Mouse (Mus musculus): ENCODE measurements around the gene Gpatch3. TPM values are rescaled to one million over a fixed set of nuclear protein-coding genes. Genes with fewer than 3 reads are reported as not detected.

The Gpatch3 gene
- polyA plus RNA-seq, 1 experiment from 2014 or later = 4.2 TPM

DNA sequence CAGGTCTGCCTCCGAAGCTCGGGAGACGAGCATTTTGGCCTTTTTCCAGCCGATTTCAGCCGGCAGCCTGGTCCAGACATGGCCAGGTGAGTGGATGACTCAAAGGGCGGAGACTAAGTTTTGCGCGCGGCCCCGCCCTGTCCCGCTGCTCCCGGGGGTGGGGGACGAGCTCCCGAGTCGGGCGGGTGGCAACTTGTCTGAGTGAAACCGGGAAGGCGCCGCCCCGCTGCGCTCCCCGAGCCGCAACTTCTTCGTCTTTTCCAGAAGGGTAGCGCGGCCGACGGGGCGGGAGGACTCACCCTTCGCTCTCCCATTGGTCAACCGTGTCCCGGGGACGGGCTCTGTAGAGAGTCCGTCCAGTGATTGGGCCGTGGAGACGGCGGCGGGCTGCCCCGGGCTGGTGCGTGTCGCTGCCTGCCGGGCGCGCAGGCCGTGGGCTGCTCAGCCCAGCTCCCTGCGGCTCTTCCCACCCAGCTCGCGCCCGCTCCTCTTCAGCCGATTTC, 25.1 kb downstream of the Gpatch3 start:
- H3K27me3 ChIP-seq (ENCODE audit: control insufficient read depth, insufficient read depth, low read length) = peaks cover 12% of the 10 kb centered on the region
- H3K4me1 ChIP-seq (ENCODE audit: control insufficient read depth, insufficient read depth, low read length) = peaks cover 15% of the 10 kb centered on the region
- H3K27ac ChIP-seq (ENCODE audit: low read length) = peak overlapping the region; percentile 97
- WGBS = under 1% methylated on average over 49 of the region's 50 CpGs
- no peaks in the 10 kb centered on the region for H3K9me3 ChIP-seq (replicated peaks; ENCODE audit: control insufficient read depth, low read length)
- peak overlapping the region; percentile 79 for H3K4me2 ChIP-seq (ENCODE audit: low read depth, low read length)
- peak overlapping the region; percentile 65 for H3K9ac ChIP-seq (ENCODE audit: low read length)
- peak overlapping the region; percentile 58 for H3K4me3 ChIP-seq (replicated peaks; ENCODE audit: low read length)
- 0 out of 2 replicates have a peak, but pooled peaks cover 4% of the 10 kb centered on the region for H3K36me3 ChIP-seq (ENCODE audit: control insufficient read depth, insufficient read depth, low read length)
- peak; percentile 93 for ATAC-seq (ENCODE audit: insufficient read depth, low FRiP score)

DNA sequence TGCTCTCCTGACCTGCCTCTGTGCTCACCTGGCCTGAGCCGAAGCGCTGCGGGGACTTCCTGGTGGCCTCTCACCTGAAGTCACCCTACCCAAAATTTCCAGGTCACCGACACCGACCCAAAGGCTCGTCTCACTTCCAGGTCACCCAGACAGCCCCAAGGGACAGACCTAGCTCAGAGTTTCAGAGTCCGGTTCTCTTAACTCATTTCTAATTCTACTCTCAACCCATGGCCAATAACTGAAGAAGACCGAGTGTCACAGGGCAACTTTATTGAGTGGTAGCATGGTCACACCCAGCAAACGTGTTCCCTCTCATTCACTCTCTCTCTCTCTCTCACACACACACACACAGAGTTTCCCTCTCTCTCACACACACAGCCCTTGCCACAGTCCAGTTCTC, 25.8 kb downstream of the Gpatch3 start:
- Histone ChIP-seq H3K36me3 (ENCODE audit: control insufficient read depth, insufficient read depth, low read length) (0 out of 2 replicates have a peak, but pooled peaks cover 4% of the 10 kb centered on the region), H3K4me3 (replicated peaks; ENCODE audit: low read length) (peak overlapping the region; percentile 58), H3K9me3 (replicated peaks; ENCODE audit: control insufficient read depth, low read length) (no peaks in the 10 kb centered on the region), H3K27ac (ENCODE audit: low read length) (peak overlapping the region; percentile 97), H3K27me3 (ENCODE audit: control insufficient read depth, insufficient read depth, low read length) (peaks cover 12% of the 10 kb centered on the region), H3K4me2 (ENCODE audit: low read depth, low read length) (peak overlapping the region; percentile 79), H3K4me1 (ENCODE audit: control insufficient read depth, insufficient read depth, low read length) (peaks cover 17% of the 10 kb centered on the region), H3K9ac (ENCODE audit: low read length) (peak overlapping the region; percentile 65)
- no peak for ATAC-seq (ENCODE audit: insufficient read depth, low FRiP score)
- WGBS = 16% methylated on average over 9 of the region's 9 CpGs

DNA sequence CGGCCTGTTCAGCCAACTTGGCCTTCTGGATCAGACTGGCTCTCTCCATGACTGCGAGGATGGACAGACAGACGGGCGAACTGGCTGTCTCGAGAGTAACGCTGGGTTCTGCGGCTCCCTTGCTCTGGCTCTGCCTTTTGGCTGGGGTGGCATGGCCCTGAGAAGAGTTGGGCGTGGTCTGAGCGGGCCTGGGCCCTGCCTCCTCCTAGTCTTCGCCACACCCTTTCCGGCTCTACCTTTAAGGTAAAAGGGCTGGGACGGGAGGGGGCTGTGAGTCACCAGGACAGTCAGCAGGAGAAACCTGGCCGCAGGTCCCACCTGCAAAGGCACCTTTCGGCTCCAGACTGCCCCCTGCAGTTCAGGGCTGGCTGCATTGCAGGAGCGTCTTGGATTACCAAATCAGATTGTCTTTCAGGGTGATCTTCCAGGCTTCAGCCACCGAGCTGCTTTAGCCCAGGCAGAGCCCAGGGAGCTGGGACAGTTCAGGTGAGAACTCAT, 27.2 kb downstream of the Gpatch3 start, which contains the start of gene Sfn:
Gene Sfn (minus strand): TSS at position 448 of the 498 bp plus-strand sequence.
- H3K27me3 ChIP-seq (ENCODE audit: control insufficient read depth, insufficient read depth, low read length) = peaks cover 12% of the 10 kb centered on the region
- H3K27ac ChIP-seq (ENCODE audit: low read length) = peak within 1 kb of the TSS; percentile 87
- H3K36me3 ChIP-seq (ENCODE audit: control insufficient read depth, insufficient read depth, low read length) = 0 out of 2 replicates have a peak, but pooled peaks cover 4% of the 10 kb centered on the region
- H3K4me2 ChIP-seq (ENCODE audit: low read depth, low read length) = peak within 1 kb of the TSS; percentile 41
- H3K4me3 ChIP-seq (replicated peaks; ENCODE audit: low read length) = peak within 1 kb of the TSS; percentile 58
- peak; percentile 75 for ATAC-seq (ENCODE audit: insufficient read depth, low FRiP score)
- H3K9me3 ChIP-seq (replicated peaks; ENCODE audit: control insufficient read depth, low read length) = no peaks in the 10 kb centered on the region
- 3% methylated on average over 16 of the region's 16 CpGs for WGBS
- peaks cover 22% of the 10 kb centered on the region for H3K4me1 ChIP-seq (ENCODE audit: control insufficient read depth, insufficient read depth, low read length)
- H3K9ac ChIP-seq (ENCODE audit: low read length) = peak within 1 kb of the TSS; percentile 66

DNA sequence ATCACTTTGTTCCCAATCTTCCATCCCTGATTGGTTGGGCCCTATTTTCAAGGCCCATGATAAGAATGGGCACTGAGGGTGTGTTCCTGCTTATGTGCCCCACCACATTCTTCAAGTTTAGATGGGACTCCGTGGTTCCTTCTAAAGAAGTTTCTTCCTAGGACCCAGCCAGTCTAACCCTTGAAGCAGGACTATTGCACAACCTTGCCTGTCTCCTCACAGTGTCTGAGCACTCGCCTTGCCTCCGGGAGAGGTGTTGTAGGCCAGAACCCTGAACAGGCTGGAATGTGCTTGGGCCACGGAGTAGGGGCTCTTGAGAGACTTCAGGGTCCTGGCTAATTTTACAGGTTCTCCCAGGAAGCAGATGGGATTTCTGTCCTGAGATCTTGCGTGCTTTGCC, 28.5 kb downstream of the Gpatch3 start:
- 78% methylated on average over 5 of the region's 5 CpGs for WGBS
- peak overlapping the region; percentile 87 for H3K27ac ChIP-seq (ENCODE audit: low read length)

DNA sequence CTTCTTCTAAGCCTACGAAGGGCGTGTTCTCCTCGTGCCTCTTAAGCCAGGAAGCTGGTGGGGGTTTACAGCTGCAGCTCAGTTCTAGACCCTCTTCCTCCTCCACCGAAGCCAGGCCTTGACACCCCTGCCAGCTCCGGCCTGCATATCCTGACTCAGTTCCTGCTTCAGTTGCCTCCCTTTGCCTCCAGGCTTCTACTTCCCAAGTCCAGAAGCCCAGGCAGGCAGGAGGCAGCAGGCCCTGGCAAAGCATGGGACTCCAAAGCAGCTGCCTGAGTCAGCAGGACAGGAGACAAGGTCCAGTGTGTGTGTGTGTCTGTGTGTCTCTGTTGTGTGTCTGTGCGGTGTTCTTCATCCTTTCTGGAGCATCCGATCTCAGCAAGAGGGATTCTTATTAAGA, 29.6 kb downstream of the Gpatch3 start:
- H3K9ac ChIP-seq (ENCODE audit: low read length) = no peak overlapping the region
- peaks cover 12% of the 10 kb centered on the region for H3K27me3 ChIP-seq (ENCODE audit: control insufficient read depth, insufficient read depth, low read length)
- peaks cover 27% of the 10 kb centered on the region for H3K4me1 ChIP-seq (ENCODE audit: control insufficient read depth, insufficient read depth, low read length)
- WGBS = 82% methylated on average over 7 of the region's 7 CpGs
- no peak overlapping the region for H3K4me2 ChIP-seq (ENCODE audit: low read depth, low read length)
- 0 out of 2 replicates have a peak, but pooled peaks cover 9% of the 10 kb centered on the region for H3K36me3 ChIP-seq (ENCODE audit: control insufficient read depth, insufficient read depth, low read length)
- no peaks in the 10 kb centered on the region for H3K9me3 ChIP-seq (replicated peaks; ENCODE audit: control insufficient read depth, low read length)
- no peak overlapping the region for H3K4me3 ChIP-seq (replicated peaks; ENCODE audit: low read length)
- peak overlapping the region; percentile 87 for H3K27ac ChIP-seq (ENCODE audit: low read length)
- ATAC-seq (ENCODE audit: insufficient read depth, low FRiP score) = no peak

More for the DNA sequence above, 28.5 kb downstream of the Gpatch3 start:
- Histone ChIP-seq H3K9ac (ENCODE audit: low read length) (no peak overlapping the region), H3K27me3 (ENCODE audit: control insufficient read depth, insufficient read depth, low read length) (peaks cover 12% of the 10 kb centered on the region), H3K4me3 (replicated peaks; ENCODE audit: low read length) (no peak overlapping the region), H3K36me3 (ENCODE audit: control insufficient read depth, insufficient read depth, low read length) (0 out of 2 replicates have a peak, but pooled peaks cover 4% of the 10 kb centered on the region), H3K4me1 (ENCODE audit: control insufficient read depth, insufficient read depth, low read length) (peaks cover 27% of the 10 kb centered on the region), H3K9me3 (replicated peaks; ENCODE audit: control insufficient read depth, low read length) (no peaks in the 10 kb centered on the region), H3K4me2 (ENCODE audit: low read depth, low read length) (no peak overlapping the region)
- ATAC-seq (ENCODE audit: insufficient read depth, low FRiP score) = no peak

DNA sequence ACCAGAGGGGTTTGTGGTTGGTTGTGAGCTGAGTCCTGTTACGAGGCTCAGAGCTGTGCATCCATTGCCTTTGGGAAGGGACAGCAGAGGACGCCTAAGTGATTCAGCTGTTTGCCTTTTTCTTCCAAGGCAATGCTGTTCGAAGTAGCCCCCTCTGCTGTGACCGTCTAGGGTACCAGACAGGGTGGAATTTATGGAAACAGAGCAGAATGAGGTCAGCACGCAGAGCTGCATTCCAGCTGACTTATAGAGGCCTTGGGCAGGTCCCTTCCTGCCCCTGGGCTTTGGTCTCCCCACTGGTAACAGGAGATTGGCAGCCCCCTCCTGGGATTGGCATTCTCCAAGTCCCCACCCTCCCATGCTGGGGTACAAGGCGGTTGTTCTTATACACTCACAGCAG, 30.3 kb downstream of the Gpatch3 start:
- no peak for ATAC-seq (ENCODE audit: insufficient read depth, low FRiP score)
- Histone ChIP-seq H3K9ac (ENCODE audit: low read length) (no peak overlapping the region), H3K4me3 (replicated peaks; ENCODE audit: low read length) (no peak overlapping the region), H3K27ac (ENCODE audit: low read length) (peak overlapping the region; percentile 87), H3K36me3 (ENCODE audit: control insufficient read depth, insufficient read depth, low read length) (0 out of 2 replicates have a peak, but pooled peaks cover 9% of the 10 kb centered on the region), H3K9me3 (replicated peaks; ENCODE audit: control insufficient read depth, low read length) (no peaks in the 10 kb centered on the region), H3K27me3 (ENCODE audit: control insufficient read depth, insufficient read depth, low read length) (peaks cover 12% of the 10 kb centered on the region), H3K4me1 (ENCODE audit: control insufficient read depth, insufficient read depth, low read length) (peaks cover 27% of the 10 kb centered on the region), H3K4me2 (ENCODE audit: low read depth, low read length) (no peak overlapping the region)
- WGBS = 63% methylated on average over 6 of the region's 6 CpGs

DNA sequence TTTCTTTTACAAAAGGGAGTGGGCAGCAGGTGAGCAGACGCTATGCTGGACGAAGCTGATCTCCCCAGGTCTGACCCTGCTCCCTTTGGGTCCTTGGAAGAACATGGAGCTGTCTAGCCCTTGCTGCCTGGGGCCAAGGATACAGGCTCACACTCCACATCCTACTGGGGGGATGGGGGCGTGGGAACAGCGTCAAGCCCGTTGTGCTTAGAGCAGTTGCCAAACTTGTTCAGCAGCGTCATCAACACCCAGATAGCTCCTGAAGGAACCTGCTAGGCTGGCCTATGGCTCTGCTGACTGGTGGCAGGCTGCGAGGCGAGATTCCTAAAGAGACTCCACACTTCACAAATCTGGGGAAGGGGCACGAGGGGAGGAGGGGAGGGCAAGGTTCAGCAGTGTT, 30.8 kb downstream of the Gpatch3 start:
- 0 out of 2 replicates have a peak, but pooled peaks cover 9% of the 10 kb centered on the region for H3K36me3 ChIP-seq (ENCODE audit: control insufficient read depth, insufficient read depth, low read length)
- peak; percentile 61 for ATAC-seq (ENCODE audit: insufficient read depth, low FRiP score)
- H3K4me2 ChIP-seq (ENCODE audit: low read depth, low read length) = peak overlapping the region; percentile 21; the same call in 1 of the 2 replicates
- H3K9ac ChIP-seq (ENCODE audit: low read length) = peak overlapping the region; percentile 56
- no peaks in the 10 kb centered on the region for H3K9me3 ChIP-seq (replicated peaks; ENCODE audit: control insufficient read depth, low read length)
- 54% methylated on average over 9 of the region's 9 CpGs for WGBS
- H3K27ac ChIP-seq (ENCODE audit: low read length) = peak overlapping the region; percentile 87
- peaks cover 8% of the 10 kb centered on the region for H3K27me3 ChIP-seq (ENCODE audit: control insufficient read depth, insufficient read depth, low read length)
- H3K4me3 ChIP-seq (replicated peaks; ENCODE audit: low read length) = no peak overlapping the region
- H3K4me1 ChIP-seq (ENCODE audit: control insufficient read depth, insufficient read depth, low read length) = peaks cover 23% of the 10 kb centered on the region

DNA sequence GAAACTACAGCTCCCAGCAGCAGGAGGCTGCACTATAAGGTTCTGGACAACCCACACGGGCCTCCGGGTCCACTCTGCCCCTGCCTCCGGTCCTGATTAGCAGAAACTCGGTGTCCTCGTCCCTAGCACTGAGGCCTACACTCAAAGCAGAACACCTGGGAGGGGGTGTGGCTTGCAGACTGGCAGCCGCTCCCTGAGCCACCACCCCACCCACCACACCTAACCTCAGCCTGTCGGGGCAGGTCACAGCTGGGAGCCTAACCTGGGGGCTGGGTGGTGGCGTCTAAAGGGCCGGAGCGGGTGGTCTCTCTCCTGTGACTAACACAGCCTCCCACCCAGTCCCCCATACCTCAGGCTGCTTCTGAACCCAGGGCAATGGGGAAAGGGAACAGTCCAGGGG, 32.7 kb downstream of the Gpatch3 start:
- peak; percentile 61; the same call in 1 of the 2 replicates for ATAC-seq (ENCODE audit: insufficient read depth, low FRiP score)
- Histone ChIP-seq H3K9me3 (replicated peaks; ENCODE audit: control insufficient read depth, low read length) (no peaks in the 10 kb centered on the region), H3K36me3 (ENCODE audit: control insufficient read depth, insufficient read depth, low read length) (peaks cover 16% of the 10 kb centered on the region), H3K4me2 (ENCODE audit: low read depth, low read length) (no peak overlapping the region; the same call in 1 of the 2 replicates), H3K4me3 (replicated peaks; ENCODE audit: low read length) (no peak overlapping the region), H3K27me3 (ENCODE audit: control insufficient read depth, insufficient read depth, low read length) (no peaks in the 10 kb centered on the region), H3K27ac (ENCODE audit: low read length) (peak overlapping the region; percentile 87), H3K4me1 (ENCODE audit: control insufficient read depth, insufficient read depth, low read length) (peaks cover 16% of the 10 kb centered on the region; the same call in 1 of the 2 replicates), H3K9ac (ENCODE audit: low read length) (peak overlapping the region; percentile 55)
- 63% methylated on average over 10 of the region's 10 CpGs for WGBS

DNA sequence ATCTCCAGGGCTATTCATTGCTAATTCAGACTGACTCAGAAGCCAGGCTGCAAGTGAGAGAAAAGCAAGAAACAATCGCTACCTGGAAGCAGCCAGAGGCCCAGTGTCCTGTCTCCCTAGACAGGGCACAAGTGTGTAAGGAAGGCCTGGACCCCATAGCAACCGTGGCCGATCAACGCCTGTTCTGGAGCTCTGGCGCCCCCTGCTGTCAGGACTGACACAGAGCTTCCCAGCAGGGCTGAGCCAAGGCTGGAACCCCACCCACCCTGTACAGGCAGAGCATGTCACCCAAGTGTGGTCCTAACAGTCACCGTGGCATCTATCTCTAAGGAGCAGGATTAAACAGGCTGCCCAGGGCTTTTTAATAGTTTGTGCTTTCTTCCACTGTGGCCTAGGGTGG, 35.2 kb downstream of the Gpatch3 start:
- Histone ChIP-seq H3K27ac (ENCODE audit: low read length) (no peak overlapping the region), H3K36me3 (ENCODE audit: control insufficient read depth, insufficient read depth, low read length) (peaks cover 19% of the 10 kb centered on the region), H3K4me3 (replicated peaks; ENCODE audit: low read length) (no peak overlapping the region), H3K27me3 (ENCODE audit: control insufficient read depth, insufficient read depth, low read length) (no peaks in the 10 kb centered on the region), H3K4me1 (ENCODE audit: control insufficient read depth, insufficient read depth, low read length) (peaks cover 13% of the 10 kb centered on the region; the same call in 1 of the 2 replicates), H3K9me3 (replicated peaks; ENCODE audit: control insufficient read depth, low read length) (no peaks in the 10 kb centered on the region), H3K4me2 (ENCODE audit: low read depth, low read length) (no peak overlapping the region), H3K9ac (ENCODE audit: low read length) (no peak overlapping the region)
- 14% methylated on average over 6 of the region's 6 CpGs for WGBS
- peak; percentile 56; the same call in 1 of the 2 replicates for ATAC-seq (ENCODE audit: insufficient read depth, low FRiP score)

All from stomach, embryonic 16.5 days (tissue).